Mouse (Mus musculus): ENCODE results near the gene Cxadr. TPM values are rescaled to one million over a fixed set of nuclear protein-coding genes. Genes with fewer than 3 reads are reported as not detected.

Gene Cxadr
- total RNA-seq, 2 experiments from 2014 or later, result 33.8 to 34.1 TPM

- peak; percentile 48 to 72 for DNase-seq (ENCODE audit: low spot score in 2 of 2)
- intact Hi-C loops (cut with DNase I), result loop anchor here (2.0 to 5.0 kb wide), 2 partner anchors 14 to 105 kb away; no protein-coding TSS in a partner anchor
Observed at GRCm38 (mm10) chr16:78302678-78303050, 1.4 kb downstream of the Cxadr start.

GRCm38 (mm10) chr16:78305606-78306100 lies 4.4 kb downstream of the Cxadr start:
- no peak for DNase-seq (ENCODE audit: low spot score in 2 of 2)
- intact Hi-C loops (cut with DNase I), result no loop called here

DNA sequence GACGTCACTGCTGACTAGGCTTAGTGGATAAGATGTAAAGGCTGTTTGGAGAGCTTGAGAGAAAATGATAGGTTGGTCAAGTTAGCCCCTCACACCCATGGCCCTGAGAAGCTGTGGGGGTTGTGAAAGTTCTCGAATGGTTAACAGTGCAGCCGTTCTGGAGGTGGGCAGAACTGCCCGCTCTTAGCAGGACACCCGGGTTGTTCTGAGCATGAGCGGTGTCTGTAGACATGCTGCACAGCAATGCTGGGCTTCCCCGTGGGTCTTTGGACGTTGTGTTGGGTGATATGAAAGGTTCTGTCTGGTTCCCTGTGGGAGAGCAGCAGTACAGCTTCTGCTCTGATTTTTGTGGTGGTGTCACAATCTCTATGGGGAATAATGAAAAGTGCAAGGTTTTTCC lies 5.3 kb downstream of the Cxadr start:
- intact Hi-C loops (cut with DNase I), result no loop called here

GRCm38 (mm10) chr16:78307476-78308192 lies 6.3 kb downstream of the Cxadr start:
- intact Hi-C loops (cut with DNase I), result no loop called here
- no peak for DNase-seq (ENCODE audit: low spot score in 2 of 2)

More for the DNA sequence above, 5.3 kb downstream of the Cxadr start:
- no peak for DNase-seq (ENCODE audit: low spot score in 2 of 2)

- intact Hi-C loops (cut with DNase I), result no loop called here
- DNase-seq (ENCODE audit: low spot score in 2 of 2), result no peak
Observed at GRCm38 (mm10) chr16:78309258-78309657, 8.0 kb downstream of the Cxadr start.

- intact Hi-C loops (cut with DNase I), result no loop called here
- no peak for DNase-seq (ENCODE audit: low spot score in 2 of 2)
Observed at GRCm38 (mm10) chr16:78313135-78313887, 12.0 kb downstream of the Cxadr start.

- intact Hi-C loops (cut with DNase I), result no loop called here
- DNase-seq (ENCODE audit: low spot score in 2 of 2), result no peak
Observed at GRCm38 (mm10) chr16:78314026-78314425, 12.7 kb downstream of the Cxadr start.

GRCm38 (mm10) chr16:78316849-78317248 lies 15.6 kb downstream of the Cxadr start:
- intact Hi-C loops (cut with DNase I), result loop anchor here (1.0 to 2.0 kb wide), 2 partner anchors 14 to 118 kb away; no protein-coding TSS in a partner anchor
- peak; percentile 50 to 67 for DNase-seq (ENCODE audit: low spot score in 2 of 2)

GRCm38 (mm10) chr16:78317960-78318359 lies 16.7 kb downstream of the Cxadr start:
- intact Hi-C loops (cut with DNase I), result loop anchor here (1.0 to 2.0 kb wide), 2 partner anchors 15 to 119 kb away; no protein-coding TSS in a partner anchor
- no peak for DNase-seq (ENCODE audit: low spot score in 2 of 2)

GRCm38 (mm10) chr16:78319711-78320110 lies 18.4 kb downstream of the Cxadr start:
- intact Hi-C loops (cut with DNase I), result no loop called here
- no peak for DNase-seq (ENCODE audit: low spot score in 2 of 2)

GRCm38 (mm10) chr16:78321559-78321958 lies 20.3 kb downstream of the Cxadr start:
- DNase-seq (ENCODE audit: low spot score in 2 of 2), result no peak
- intact Hi-C loops (cut with DNase I), result no loop called here

DNA sequence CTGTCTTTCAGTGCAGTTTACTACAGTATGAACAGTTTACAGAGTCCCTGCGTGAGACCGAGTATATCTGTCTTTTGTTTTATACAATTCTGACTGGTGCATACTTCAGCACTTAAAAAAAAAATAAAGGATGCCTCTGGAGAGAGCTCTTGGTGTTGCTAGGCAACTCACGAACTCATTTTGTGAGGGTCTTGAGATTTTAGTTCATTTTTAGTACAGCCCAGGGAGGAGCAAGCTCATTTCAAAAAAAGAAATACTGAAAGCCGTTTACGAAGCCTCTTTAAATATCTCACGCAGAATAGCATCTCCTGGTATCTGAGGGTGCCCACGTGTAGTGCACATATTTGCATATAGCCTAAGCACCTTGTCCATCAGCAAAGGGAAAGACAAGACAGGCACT lies 20.9 kb downstream of the Cxadr start:
- peak; percentile 28 to 81 for DNase-seq (ENCODE audit: low spot score in 2 of 2)
- intact Hi-C loops (cut with DNase I), result no loop called here

GRCm38 (mm10) chr16:78325972-78326848 lies 24.9 kb downstream of the Cxadr start:
- intact Hi-C loops (cut with DNase I), result no loop called here

GRCm38 (mm10) chr16:78327562-78327961 lies 26.3 kb downstream of the Cxadr start:
- intact Hi-C loops (cut with DNase I), result no loop called here
- no peak for DNase-seq (ENCODE audit: low spot score in 2 of 2)

More at GRCm38 (mm10) chr16:78325972-78326848, 24.9 kb downstream of the Cxadr start:
- DNase-seq (ENCODE audit: low spot score in 2 of 2), result no peak

GRCm38 (mm10) chr16:78327999-78328398 lies 26.7 kb downstream of the Cxadr start:
- intact Hi-C loops (cut with DNase I), result no loop called here

DNA sequence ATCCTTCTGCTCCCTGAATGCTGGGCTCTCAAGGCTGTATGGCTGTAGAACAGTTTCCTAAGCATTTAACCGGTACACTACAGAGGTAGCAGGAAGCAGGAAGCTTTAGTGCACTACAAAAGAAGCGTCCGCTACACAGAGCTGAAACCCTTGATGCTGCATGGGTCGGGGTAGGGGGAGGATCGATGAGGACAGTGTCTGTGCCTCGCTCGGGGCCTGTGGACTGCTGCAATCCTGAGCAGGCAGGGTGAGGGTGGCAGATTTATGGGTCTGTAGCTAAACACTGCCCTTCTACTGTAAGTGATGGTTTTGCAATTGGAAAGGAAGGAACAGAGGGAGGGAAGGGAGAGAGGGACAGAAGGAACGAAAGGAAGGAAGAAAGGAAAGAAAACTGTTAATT lies 35.9 kb downstream of the Cxadr start:
- intact Hi-C loops (cut with DNase I), result no loop called here
- no peak for DNase-seq (ENCODE audit: low spot score in 2 of 2)

More at GRCm38 (mm10) chr16:78327999-78328398, 26.7 kb downstream of the Cxadr start:
- no peak for DNase-seq (ENCODE audit: low spot score in 2 of 2)

- intact Hi-C loops (cut with DNase I), result no loop called here
- DNase-seq (ENCODE audit: low spot score in 2 of 2), result no peak
Observed at GRCm38 (mm10) chr16:78341356-78341755, 40.1 kb downstream of the Cxadr start.

- intact Hi-C loops (cut with DNase I), result no loop called here
- peak in 1 of 2 experiments; percentile 50 for DNase-seq (ENCODE audit: low spot score in 2 of 2)
Observed at GRCm38 (mm10) chr16:78342767-78343166, 41.5 kb downstream of the Cxadr start.

DNA sequence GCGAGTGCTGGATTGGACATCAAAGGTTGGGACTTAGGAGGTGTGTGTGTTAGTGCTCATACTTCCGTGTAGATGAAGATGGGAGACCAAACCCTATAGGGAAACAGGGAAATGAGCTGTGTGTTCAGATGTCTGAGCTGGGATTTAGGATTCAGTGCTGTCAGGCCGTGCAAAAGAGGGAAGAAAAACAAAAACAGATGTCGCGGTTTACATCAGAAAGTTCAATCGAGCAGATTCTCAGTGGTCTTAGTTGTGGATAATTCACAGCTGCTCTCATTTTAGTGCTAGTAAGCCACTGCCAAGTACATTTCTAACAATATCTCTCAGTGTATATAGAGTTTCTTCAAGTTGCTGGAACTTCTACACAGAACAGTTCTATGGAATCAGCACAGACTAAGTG lies 42.5 kb downstream of the Cxadr start:
- peak in 1 of 2 experiments; percentile 30 for DNase-seq (ENCODE audit: low spot score in 2 of 2)
- intact Hi-C loops (cut with DNase I), result no loop called here
